20 mouse cellular contexts compared by ENCODE assay signal in genomic region chr4:116193583-116194383, GRCm38 (mm10). TPM values are rescaled to one million over a fixed set of nuclear protein-coding genes. Genes with fewer than 3 reads are reported as not detected.
DNase-seq lines count a peak whose midpoint lies in the region; ATAC-seq lines count a peak whose summit lies in the region.
"Had no signal": no experiment of that assay in that cellular context is flagged by ENCODE, and none has a peak within 500 bp of the region (broad histone marks: within the 10 kb centered on the region; RNA-seq: fewer than 3 reads in every experiment).

No protein-coding gene starts in this region.

- 0 out of 2 replicates have a peak, but pooled peaks have one; percentile 18 for ATAC-seq in embryonic facial prominence, embryonic 11.5 days (replicated peaks; ENCODE audit: insufficient number of reproducible peaks, low FRiP score, low TSS enrichment, low read depth)
- ATAC-seq in erythroid progenitor cell, adult 5-6 weeks (replicated peaks; ENCODE audit: low FRiP score, poor library complexity, severe bottlenecking) = peak; percentile 86
- ATAC-seq in megakaryocyte, adult 5-6 weeks (ENCODE audit: poor library complexity, severe bottlenecking) = peak; percentile 24; the same call in 1 of the 2 replicates
- ATAC-seq in hindbrain, embryonic 14.5 days (ENCODE audit: low FRiP score) = no peak
- ATAC-seq: forebrain, embryonic 16.5 days had no signal

- no peaks in the 10 kb centered on the region for H3K36me3 ChIP-seq in embryonic facial prominence, embryonic 11.5 days (replicated peaks; ENCODE audit: control insufficient read depth, insufficient read depth, low read depth, low read length)
- no peaks in the 10 kb centered on the region for H3K36me3 ChIP-seq in embryonic facial prominence, embryonic 10.5 days (replicated peaks)
- H3K36me3 ChIP-seq in hindbrain, embryonic 14.5 days (replicated peaks; ENCODE audit: control insufficient read depth, insufficient read depth) = no peaks in the 10 kb centered on the region
- H3K36me3 ChIP-seq: limb, embryonic 15.5 days had no signal

- no peaks in the 10 kb centered on the region for H3K27me3 ChIP-seq in embryonic facial prominence, embryonic 11.5 days (ENCODE audit: control insufficient read depth, insufficient read depth, low read length)
- no peaks in the 10 kb centered on the region for H3K27me3 ChIP-seq in embryonic facial prominence, embryonic 10.5 days (replicated peaks; ENCODE audit: low read depth, poor library complexity, severe bottlenecking)
- no peaks in the 10 kb centered on the region for H3K27me3 ChIP-seq in hindbrain, embryonic 14.5 days (ENCODE audit: control insufficient read depth, insufficient read depth, low read length)
- H3K27me3 ChIP-seq: limb, embryonic 15.5 days had no signal

- no peak overlapping the region for H3K27ac ChIP-seq in embryonic facial prominence, embryonic 11.5 days (replicated peaks; ENCODE audit: low read depth, low read length)
- no peak overlapping the region for H3K27ac ChIP-seq in embryonic facial prominence, embryonic 10.5 days (replicated peaks)
- H3K27ac ChIP-seq in hindbrain, embryonic 14.5 days = no peak overlapping the region
- H3K27ac ChIP-seq: gastrocnemius, adult 2 months; limb, embryonic 15.5 days; macrophage had no signal

- 64% methylated on average over 9 of the region's 9 CpGs for WGBS in embryonic facial prominence, embryonic 11.5 days
- 68% methylated on average over 9 of the region's 9 CpGs for WGBS in embryonic facial prominence, embryonic 10.5 days
- 69% methylated on average over 9 of the region's 9 CpGs for WGBS in hindbrain, embryonic 14.5 days

- no peak overlapping the region for H3K4me2 ChIP-seq in embryonic facial prominence, embryonic 11.5 days (ENCODE audit: low read depth, low read length)
- H3K4me2 ChIP-seq in hindbrain, embryonic 14.5 days (replicated peaks) = no peak overlapping the region
- H3K4me2 ChIP-seq: limb, embryonic 15.5 days had no signal

- no peak overlapping the region for H3K9ac ChIP-seq in embryonic facial prominence, embryonic 11.5 days (replicated peaks; ENCODE audit: low read length)
- no peak overlapping the region for H3K9ac ChIP-seq in hindbrain, embryonic 14.5 days
- H3K9ac ChIP-seq: limb, embryonic 15.5 days had no signal

- no peaks in the 10 kb centered on the region for H3K4me1 ChIP-seq in embryonic facial prominence, embryonic 11.5 days (ENCODE audit: control insufficient read depth, insufficient read depth, low read length)
- peaks cover 11% of the 10 kb centered on the region for H3K4me1 ChIP-seq in embryonic facial prominence, embryonic 10.5 days
- H3K4me1 ChIP-seq in hindbrain, embryonic 14.5 days (replicated peaks; ENCODE audit: control insufficient read depth, insufficient read depth, low read length) = no peaks in the 10 kb centered on the region
- H3K4me1 ChIP-seq: limb, embryonic 15.5 days had no signal

- DNase-seq in embryonic facial prominence, embryonic 11.5 days (ENCODE audit: low spot score) = no peak
- no peak for DNase-seq in embryonic facial prominence, embryonic 10.5 days (ENCODE audit: low spot score)
- DNase-seq in MEL-GATA-1-ER (ENCODE audit: extremely low read depth, low read depth) = peak; percentile 85
- DNase-seq in hindbrain, embryonic 14.5 days (ENCODE audit: low spot score) = no peak
- no peak for DNase-seq in kidney, adult 9 months
- no peak for DNase-seq in urinary bladder, postnatal 36 days (ENCODE audit: low spot score in 2 of 2)
- DNase-seq: adrenal gland, adult 8-10 months; cerebellum, postnatal 36 days; gastrocnemius, adult 2 months; heart, adult 2 months; heart, postnatal 10 days; thymus, postnatal 36 days had no signal

- H3K9me3 ChIP-seq in embryonic facial prominence, embryonic 11.5 days (replicated peaks; ENCODE audit: control insufficient read depth, low read length) = no peaks in the 10 kb centered on the region
- H3K9me3 ChIP-seq in embryonic facial prominence, embryonic 10.5 days = no peaks in the 10 kb centered on the region
- no peaks in the 10 kb centered on the region for H3K9me3 ChIP-seq in hindbrain, embryonic 14.5 days (ENCODE audit: control insufficient read depth, low read length)
- H3K9me3 ChIP-seq: limb, embryonic 15.5 days had no signal

- H3K4me3 ChIP-seq in embryonic facial prominence, embryonic 11.5 days (ENCODE audit: low read depth, low read length) = no peak overlapping the region
- no peak overlapping the region for H3K4me3 ChIP-seq in embryonic facial prominence, embryonic 10.5 days
- H3K4me3 ChIP-seq in hindbrain, embryonic 14.5 days (replicated peaks; ENCODE audit: low read length) = no peak overlapping the region
- H3K4me3 ChIP-seq: gastrocnemius, adult 2 months; heart, adult 2 months; limb, embryonic 15.5 days had no signal

RNA-seq across cellular contexts. Expression of gene Gm49337, which starts 20.6 kb away (rescaled TPM):
- not detected in 2 replicates for polyA plus RNA-seq in embryonic facial prominence, embryonic 11.5 days (2014; fragmentation: Nextera tagmentation; extraction: Ambion mirVana)
- polyA plus RNA-seq in embryonic facial prominence, embryonic 10.5 days (2016; fragmentation: Nextera tagmentation; extraction: Ambion mirVana) = not detected in 2 replicates
- total RNA-seq in erythroid progenitor cell, adult 5-6 weeks (2015; ENCODE audit: low replicate concordance) = not detected in 2 replicates
- total RNA-seq in erythroid progenitor cell, adult 5-6 weeks (2017; ENCODE audit: low replicate concordance) = 1.7 TPM in 1 of 2 replicates, not detected in the other
- total RNA-seq in megakaryocyte, adult 5-6 weeks (2015) = not detected in 2 replicates
- 0.48 TPM in 1 of 2 replicates, not detected in the other for total RNA-seq in megakaryocyte, adult 5-6 weeks (2017)
- not detected in 2 replicates for polyA plus RNA-seq in hindbrain, embryonic 14.5 days (2014; fragmentation: Nextera tagmentation; extraction: Ambion mirVana)
- total RNA-seq: adrenal gland, adult 8-10 months had no signal
- polyA plus RNA-seq: forebrain, embryonic 16.5 days; heart, adult 2 months; large intestine, adult 2 months; limb, embryonic 15.5 days; macrophage; neural tube, embryonic 14.5 days had no signal

RNA-seq across cellular contexts. Expression of gene 1700042G07Rik, which starts 20.6 kb away (rescaled TPM):
- polyA plus RNA-seq in embryonic facial prominence, embryonic 11.5 days (2014; fragmentation: Nextera tagmentation; extraction: Ambion mirVana) = not detected in 2 replicates
- not detected in 2 replicates for polyA plus RNA-seq in embryonic facial prominence, embryonic 10.5 days (2016; fragmentation: Nextera tagmentation; extraction: Ambion mirVana)
- total RNA-seq in erythroid progenitor cell, adult 5-6 weeks (2015; ENCODE audit: low replicate concordance) = not detected in 2 replicates
- not detected in 2 replicates for total RNA-seq in erythroid progenitor cell, adult 5-6 weeks (2017; ENCODE audit: low replicate concordance)
- total RNA-seq in megakaryocyte, adult 5-6 weeks (2015) = not detected in 2 replicates
- total RNA-seq in megakaryocyte, adult 5-6 weeks (2017) = not detected in 2 replicates
- polyA plus RNA-seq in hindbrain, embryonic 14.5 days (2014; fragmentation: Nextera tagmentation; extraction: Ambion mirVana) = not detected in 2 replicates
- total RNA-seq: adrenal gland, adult 8-10 months; gastrocnemius, adult 2 months; heart, adult 2 months; heart, postnatal 10 days; monocyte, adult 5-6 weeks had no signal
- polyA plus RNA-seq: forebrain, embryonic 16.5 days; large intestine, adult 2 months; limb, embryonic 15.5 days; macrophage; neural tube, embryonic 14.5 days had no signal

RNA-seq across cellular contexts. Expression of gene Tspan1, which starts 26.4 kb away (rescaled TPM):
- 0.24 TPM in 1 of 2 replicates, not detected in the other for polyA plus RNA-seq in embryonic facial prominence, embryonic 11.5 days (2014; fragmentation: Nextera tagmentation; extraction: Ambion mirVana)
- 0.11 and 0.24 TPM in 2 replicates for polyA plus RNA-seq in embryonic facial prominence, embryonic 10.5 days (2016; fragmentation: Nextera tagmentation; extraction: Ambion mirVana)
- not detected in 2 replicates for total RNA-seq in erythroid progenitor cell, adult 5-6 weeks (2015; ENCODE audit: low replicate concordance)
- not detected in 2 replicates for total RNA-seq in erythroid progenitor cell, adult 5-6 weeks (2017; ENCODE audit: low replicate concordance)
- total RNA-seq in megakaryocyte, adult 5-6 weeks (2015) = not detected in 2 replicates
- not detected in 2 replicates for total RNA-seq in megakaryocyte, adult 5-6 weeks (2017)
- 0.21 TPM in 2 replicates for polyA plus RNA-seq in hindbrain, embryonic 14.5 days (2014; fragmentation: Nextera tagmentation; extraction: Ambion mirVana)
- total RNA-seq: adrenal gland, adult 8-10 months; heart, adult 2 months; monocyte, adult 5-6 weeks had no signal
- polyA plus RNA-seq: macrophage had no signal

RNA-seq across cellular contexts. Expression of gene Pik3r3, which starts 27.6 kb away (rescaled TPM):
- 49.0 and 50.5 TPM in 2 replicates for polyA plus RNA-seq in embryonic facial prominence, embryonic 11.5 days (2014; fragmentation: Nextera tagmentation; extraction: Ambion mirVana)
- 43.7 and 45.7 TPM in 2 replicates for polyA plus RNA-seq in embryonic facial prominence, embryonic 10.5 days (2016; fragmentation: Nextera tagmentation; extraction: Ambion mirVana)
- total RNA-seq in erythroid progenitor cell, adult 5-6 weeks (2015; ENCODE audit: low replicate concordance) = 1.8 and 2.1 TPM in 2 replicates
- 0.26 and 5.7 TPM in 2 replicates for total RNA-seq in erythroid progenitor cell, adult 5-6 weeks (2017; ENCODE audit: low replicate concordance)
- total RNA-seq in megakaryocyte, adult 5-6 weeks (2015) = 0.31 and 0.41 TPM in 2 replicates
- total RNA-seq in megakaryocyte, adult 5-6 weeks (2017) = 0.24 and 1.1 TPM in 2 replicates
- 66.3 and 69.0 TPM in 2 replicates for polyA plus RNA-seq in hindbrain, embryonic 14.5 days (2014; fragmentation: Nextera tagmentation; extraction: Ambion mirVana)
- total RNA-seq: monocyte, adult 5-6 weeks had no signal

RNA-seq across cellular contexts. Expression of gene Lurap1, which starts 42.6 kb away (rescaled TPM):
- polyA plus RNA-seq in embryonic facial prominence, embryonic 11.5 days (2014; fragmentation: Nextera tagmentation; extraction: Ambion mirVana) = 1.6 and 2.1 TPM in 2 replicates
- 1.7 and 2.2 TPM in 2 replicates for polyA plus RNA-seq in embryonic facial prominence, embryonic 10.5 days (2016; fragmentation: Nextera tagmentation; extraction: Ambion mirVana)
- total RNA-seq in erythroid progenitor cell, adult 5-6 weeks (2015; ENCODE audit: low replicate concordance) = not detected in 2 replicates
- not detected in 2 replicates for total RNA-seq in erythroid progenitor cell, adult 5-6 weeks (2017; ENCODE audit: low replicate concordance)
- not detected in 2 replicates for total RNA-seq in megakaryocyte, adult 5-6 weeks (2015)
- total RNA-seq in megakaryocyte, adult 5-6 weeks (2017) = not detected in 2 replicates
- polyA plus RNA-seq in hindbrain, embryonic 14.5 days (2014; fragmentation: Nextera tagmentation; extraction: Ambion mirVana) = 2.7 and 3.2 TPM in 2 replicates
